Mouse (Mus musculus) cerebellum, adult 2 months (tissue): ENCODE data around the gene Pde10a.
A peak's percentile ranks its signal among the peaks of the same experiment; 100 is the strongest.

Experiments used
- CTCF ChIP-seq: fragments of 200-500 bp; IDR thresholded peaks from 2 replicates; pipeline ENCODE4 v1.5.1; 2011; ENCODE audit warnings: low read depth, mild to moderate bottlenecking, control low read depth, low read length, moderate library complexity, borderline replicate concordance; ENCODE audit not compliant: insufficient read depth
- POLR2A ChIP-seq: fragments of 200-500 bp; IDR thresholded peaks from 2 replicates; pipeline ENCODE4 v1.6.1; 2011; ENCODE audit warnings: low read length, control low read depth, borderline replicate concordance; ENCODE audit not compliant: insufficient read depth

DNA sequence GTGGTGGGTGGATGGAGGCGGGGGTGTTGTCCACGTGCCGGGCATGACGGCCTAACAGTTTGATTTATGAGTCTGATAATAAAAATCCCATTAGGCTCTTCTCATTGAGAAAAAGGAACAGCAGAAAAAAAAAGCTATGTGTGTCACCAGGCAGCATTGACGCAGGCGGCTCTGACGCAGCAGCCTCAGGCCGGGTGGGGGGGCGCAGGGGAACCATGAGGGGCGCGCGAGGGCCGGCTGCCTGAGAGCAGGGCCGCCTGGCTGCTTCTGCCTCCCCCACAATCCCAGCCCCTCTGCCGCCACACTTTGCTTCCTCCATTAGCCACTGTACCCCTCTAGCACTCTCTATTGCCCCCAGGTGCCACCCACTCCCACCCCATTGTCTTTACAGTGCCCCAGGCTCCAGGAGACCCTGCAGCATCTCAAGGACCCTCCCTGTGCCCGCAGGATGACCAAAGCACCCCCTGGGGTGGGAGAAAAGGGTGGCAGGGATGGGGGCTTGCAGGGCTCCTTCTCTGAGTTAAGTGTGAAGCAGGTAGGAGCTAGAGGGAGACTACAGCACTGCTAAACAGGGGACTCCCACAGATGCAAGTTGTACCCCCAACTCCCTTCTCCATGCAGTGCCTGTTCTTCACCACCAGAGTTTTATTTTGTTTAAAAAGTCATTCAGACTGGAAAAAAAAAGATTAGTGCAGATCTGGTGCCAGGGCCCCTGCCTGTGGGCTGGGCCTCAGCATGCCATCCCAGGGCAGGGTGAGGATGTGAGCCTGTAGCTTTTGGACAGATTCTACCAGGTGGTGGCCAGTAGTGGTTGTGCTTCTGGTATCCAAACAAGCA lies 16.6 kb upstream of the Pde10a start:
- TF ChIP-seq POLR2A (no peak), CTCF (0 out of 2 replicates have a peak, but pooled peaks have one; percentile 0)
